Mouse (Mus musculus): ENCODE measurements around the gene Camkk1. TPM values are rescaled to one million over a fixed set of nuclear protein-coding genes. Genes with fewer than 3 reads are reported as not detected.

The Camkk1 gene
- polyA plus RNA-seq, 1 experiment, result 2.2 TPM

- no peak overlapping the region for H3K4me3 ChIP-seq (ENCODE audit: extremely low read depth, insufficient read depth, insufficient read length)
- H3K27me3 ChIP-seq (ENCODE audit: control insufficient read depth, insufficient read depth, low read length), result no peaks in the 10 kb centered on the region
- H3K4me1 ChIP-seq (ENCODE audit: control insufficient read depth, insufficient read depth, insufficient read length), result no peaks in the 10 kb centered on the region
- DNase-seq (ENCODE audit: low read depth in 1 of 2, low spot score in 2 of 2), result no peak
- no peak overlapping the region for H3K27ac ChIP-seq (ENCODE audit: insufficient read depth, low read length)
- WGBS, result 81% methylated on average over 6 of the region's 6 CpGs
- no peaks in the 10 kb centered on the region for H3K36me3 ChIP-seq (ENCODE audit: control insufficient read depth, insufficient read depth, low read length)
- TF ChIP-seq CTCF (IDR thresholded peaks at IDR 0.05; ENCODE audit: extremely low read depth, insufficient read depth, insufficient read length, insufficient replicate concordance), result no peak
- TF ChIP-seq POLR2A (IDR thresholded peaks at IDR 0.05; ENCODE audit: low read depth, low read length), result no peak
Observed at GRCm38 (mm10) chr11:73036889-73037288, 18.1 kb downstream of the Camkk1 start.

- H3K27me3 ChIP-seq (ENCODE audit: control insufficient read depth, insufficient read depth, low read length), result no peaks in the 10 kb centered on the region
- no peak overlapping the region for H3K27ac ChIP-seq (ENCODE audit: insufficient read depth, low read length)
- no peak overlapping the region for H3K4me3 ChIP-seq (ENCODE audit: extremely low read depth, insufficient read depth, insufficient read length)
- no peak for DNase-seq (ENCODE audit: low read depth in 1 of 2, low spot score in 2 of 2)
- WGBS, result 56% methylated on average over 3 of the region's 3 CpGs
- TF ChIP-seq CTCF (IDR thresholded peaks at IDR 0.05; ENCODE audit: extremely low read depth, insufficient read depth, insufficient read length, insufficient replicate concordance), result no peak
- no peak for TF ChIP-seq POLR2A (IDR thresholded peaks at IDR 0.05; ENCODE audit: low read depth, low read length)
- no peaks in the 10 kb centered on the region for H3K36me3 ChIP-seq (ENCODE audit: control insufficient read depth, insufficient read depth, low read length)
- no peaks in the 10 kb centered on the region for H3K4me1 ChIP-seq (ENCODE audit: control insufficient read depth, insufficient read depth, insufficient read length)
Observed at GRCm38 (mm10) chr11:73037691-73038090, 18.9 kb downstream of the Camkk1 start.

- Histone ChIP-seq H3K4me1 (ENCODE audit: control insufficient read depth, insufficient read depth, insufficient read length) (no peaks in the 10 kb centered on the region), H3K27me3 (ENCODE audit: control insufficient read depth, insufficient read depth, low read length) (no peaks in the 10 kb centered on the region), H3K4me3 (ENCODE audit: extremely low read depth, insufficient read depth, insufficient read length) (no peak overlapping the region), H3K36me3 (ENCODE audit: control insufficient read depth, insufficient read depth, low read length) (no peaks in the 10 kb centered on the region), H3K27ac (ENCODE audit: insufficient read depth, low read length) (no peak overlapping the region)
- WGBS, result 64% methylated on average over 9 of the region's 9 CpGs
- peak; percentile 36 to 52 for DNase-seq (ENCODE audit: low read depth in 1 of 2, low spot score in 2 of 2)
- peak; percentile 76; the same call in 1 of the 2 replicates for TF ChIP-seq CTCF (IDR thresholded peaks at IDR 0.05; ENCODE audit: extremely low read depth, insufficient read depth, insufficient read length, insufficient replicate concordance)
- no peak for TF ChIP-seq POLR2A (IDR thresholded peaks at IDR 0.05; ENCODE audit: low read depth, low read length)
Observed at GRCm38 (mm10) chr11:73039102-73039799, 20.4 kb downstream of the Camkk1 start.

- no peak overlapping the region for H3K27ac ChIP-seq (ENCODE audit: insufficient read depth, low read length)
- no peaks in the 10 kb centered on the region for H3K36me3 ChIP-seq (ENCODE audit: control insufficient read depth, insufficient read depth, low read length)
- no peak for TF ChIP-seq CTCF (IDR thresholded peaks at IDR 0.05; ENCODE audit: extremely low read depth, insufficient read depth, insufficient read length, insufficient replicate concordance)
- no peak for TF ChIP-seq POLR2A (IDR thresholded peaks at IDR 0.05; ENCODE audit: low read depth, low read length)
- H3K27me3 ChIP-seq (ENCODE audit: control insufficient read depth, insufficient read depth, low read length), result no peaks in the 10 kb centered on the region
- WGBS, result 79% methylated on average over 6 of the region's 6 CpGs
- DNase-seq (ENCODE audit: low read depth in 1 of 2, low spot score in 2 of 2), result no peak
- no peak overlapping the region for H3K4me3 ChIP-seq (ENCODE audit: extremely low read depth, insufficient read depth, insufficient read length)
- H3K4me1 ChIP-seq (ENCODE audit: control insufficient read depth, insufficient read depth, insufficient read length), result peaks cover 6% of the 10 kb centered on the region; the same call in 1 of the 2 replicates
Observed at GRCm38 (mm10) chr11:73044229-73044755, 25.5 kb downstream of the Camkk1 start.

- Histone ChIP-seq H3K27me3 (ENCODE audit: control insufficient read depth, insufficient read depth, low read length) (no peaks in the 10 kb centered on the region), H3K4me1 (ENCODE audit: control insufficient read depth, insufficient read depth, insufficient read length) (peaks cover 6% of the 10 kb centered on the region; the same call in 1 of the 2 replicates), H3K36me3 (ENCODE audit: control insufficient read depth, insufficient read depth, low read length) (no peaks in the 10 kb centered on the region), H3K27ac (ENCODE audit: insufficient read depth, low read length) (no peak overlapping the region), H3K4me3 (ENCODE audit: extremely low read depth, insufficient read depth, insufficient read length) (no peak overlapping the region)
- TF ChIP-seq POLR2A (IDR thresholded peaks at IDR 0.05; ENCODE audit: low read depth, low read length) (no peak), CTCF (IDR thresholded peaks at IDR 0.05; ENCODE audit: extremely low read depth, insufficient read depth, insufficient read length, insufficient replicate concordance) (no peak)
- 71% methylated on average over 4 of the region's 4 CpGs for WGBS
- DNase-seq (ENCODE audit: low read depth in 1 of 2, low spot score in 2 of 2), result no peak
Observed at GRCm38 (mm10) chr11:73044789-73045188, 26.0 kb downstream of the Camkk1 start.

- Histone ChIP-seq H3K4me3 (ENCODE audit: extremely low read depth, insufficient read depth, insufficient read length) (peak within 1 kb of the TSS; percentile 82), H3K27ac (ENCODE audit: insufficient read depth, low read length) (peak within 1 kb of the TSS; percentile 90), H3K4me1 (ENCODE audit: control insufficient read depth, insufficient read depth, insufficient read length) (peaks cover 6% of the 10 kb centered on the region; the same call in 1 of the 2 replicates), H3K36me3 (ENCODE audit: control insufficient read depth, insufficient read depth, low read length) (peaks cover 4% of the 10 kb centered on the region; the same call in 1 of the 2 replicates), H3K27me3 (ENCODE audit: control insufficient read depth, insufficient read depth, low read length) (no peaks in the 10 kb centered on the region)
- 2% methylated on average over 39 of the region's 39 CpGs for WGBS
- peak; percentile 78; the same call in 1 of the 2 replicates for TF ChIP-seq CTCF (IDR thresholded peaks at IDR 0.05; ENCODE audit: extremely low read depth, insufficient read depth, insufficient read length, insufficient replicate concordance)
- TF ChIP-seq POLR2A (IDR thresholded peaks at IDR 0.05; ENCODE audit: low read depth, low read length), result peak; percentile 36; the same call in 1 of the 2 replicates
- peak; percentile 96 for DNase-seq (ENCODE audit: low read depth in 1 of 2, low spot score in 2 of 2)
Observed at GRCm38 (mm10) chr11:73047542-73047996, 28.8 kb downstream of the Camkk1 start, which contains the start of gene Ncbp3. TSS of gene Ncbp3 (plus strand) at chr11:73047783.

Data from spleen, adult 2 months (tissue).